Mouse (Mus musculus): ENCODE measurements around the gene Pou1f1.

- TF ChIP-seq CTCF (IDR thresholded peaks at IDR 0.05) = peak; percentile 88
- TF ChIP-seq POLR2A (IDR thresholded peaks at IDR 0.05; ENCODE audit: insufficient read depth, low read depth, low read length) = no peak
Observed at GRCm38 (mm10) chr16:65472472-65473001, 47.8 kb upstream of the Pou1f1 start.

Data from heart, adult 2 months (tissue).